Mouse (Mus musculus): ENCODE measurements around the gene Gucy2g. TPM values are rescaled to one million over a fixed set of nuclear protein-coding genes. Genes with fewer than 3 reads are reported as not detected.

Gene Gucy2g
- 0.04 TPM in 1 of 2 replicates, not detected in the other for polyA plus RNA-seq (2016; fragmentation: Nextera tagmentation; extraction: Ambion mirVana)

- DNase-seq (ENCODE audit: low spot score) = no peak
- Histone ChIP-seq H3K27ac (no peak within 1 kb of the TSS), H3K36me3 (no peaks in the 10 kb centered on the region), H3K4me1 (peaks cover 12% of the 10 kb centered on the region; the same call in 1 of the 2 replicates), H3K4me3 (no peak within 1 kb of the TSS), H3K27me3 (ENCODE audit: insufficient read depth, poor library complexity, severe bottlenecking) (peaks cover 12% of the 10 kb centered on the region; the same call in 1 of the 2 replicates), H3K9me3 (no peaks in the 10 kb centered on the region)
- 72% methylated on average over 6 of the region's 6 CpGs for WGBS
Measured at GRCm38 (mm10) chr19:55241186-55241645, at the start of gene Gucy2g. Gene Gucy2g, minus strand, starts transcription at chr19:55241236.

GRCm38 (mm10) chr19:55288974-55289373, 47.9 kb upstream of the Gucy2g start:
- H3K4me1 ChIP-seq = no peaks in the 10 kb centered on the region
- H3K4me3 ChIP-seq = no peak overlapping the region
- H3K9me3 ChIP-seq = no peaks in the 10 kb centered on the region
- no peak for DNase-seq (ENCODE audit: low spot score)
- H3K27me3 ChIP-seq (ENCODE audit: insufficient read depth, poor library complexity, severe bottlenecking) = no peaks in the 10 kb centered on the region
- H3K27ac ChIP-seq = no peak overlapping the region
- H3K36me3 ChIP-seq = peaks cover 66% of the 10 kb centered on the region

- Histone ChIP-seq H3K4me3 (no peak overlapping the region), H3K27me3 (ENCODE audit: insufficient read depth, poor library complexity, severe bottlenecking) (no peaks in the 10 kb centered on the region), H3K4me1 (no peaks in the 10 kb centered on the region), H3K36me3 (peaks cover 73% of the 10 kb centered on the region), H3K27ac (no peak overlapping the region), H3K9me3 (no peaks in the 10 kb centered on the region)
- WGBS = 89% methylated on average over 4 of the region's 4 CpGs
- no peak for DNase-seq (ENCODE audit: low spot score)
Measured at GRCm38 (mm10) chr19:55286034-55286433, 45.0 kb upstream of the Gucy2g start.

GRCm38 (mm10) chr19:55284093-55284492, 43.1 kb upstream of the Gucy2g start:
- H3K4me3 ChIP-seq = no peak overlapping the region
- H3K4me1 ChIP-seq = no peaks in the 10 kb centered on the region
- no peaks in the 10 kb centered on the region for H3K9me3 ChIP-seq
- 74% methylated on average over 4 of the region's 4 CpGs for WGBS
- no peak for DNase-seq (ENCODE audit: low spot score)
- no peaks in the 10 kb centered on the region for H3K27me3 ChIP-seq (ENCODE audit: insufficient read depth, poor library complexity, severe bottlenecking)
- H3K36me3 ChIP-seq = peaks cover 64% of the 10 kb centered on the region
- H3K27ac ChIP-seq = no peak overlapping the region

GRCm38 (mm10) chr19:55276770-55277169, 35.7 kb upstream of the Gucy2g start:
- DNase-seq (ENCODE audit: low spot score) = no peak
- H3K4me3 ChIP-seq = no peak overlapping the region
- WGBS = 70% methylated on average over 3 of the region's 3 CpGs

GRCm38 (mm10) chr19:55276100-55276499, 35.1 kb upstream of the Gucy2g start:
- Histone ChIP-seq H3K36me3 (peaks cover 25% of the 10 kb centered on the region; the same call in 1 of the 2 replicates), H3K4me3 (no peak overlapping the region), H3K9me3 (no peaks in the 10 kb centered on the region), H3K27ac (no peak overlapping the region), H3K27me3 (ENCODE audit: insufficient read depth, poor library complexity, severe bottlenecking) (no peaks in the 10 kb centered on the region), H3K4me1 (peaks cover 5% of the 10 kb centered on the region; the same call in 1 of the 2 replicates)
- DNase-seq (ENCODE audit: low spot score) = no peak
- 75% methylated on average over 4 of the region's 4 CpGs for WGBS

More at GRCm38 (mm10) chr19:55276770-55277169, 35.7 kb upstream of the Gucy2g start:
- H3K36me3 ChIP-seq = peaks cover 32% of the 10 kb centered on the region
- H3K27ac ChIP-seq = no peak overlapping the region
- H3K4me1 ChIP-seq = no peaks in the 10 kb centered on the region
- H3K9me3 ChIP-seq = no peaks in the 10 kb centered on the region
- no peaks in the 10 kb centered on the region for H3K27me3 ChIP-seq (ENCODE audit: insufficient read depth, poor library complexity, severe bottlenecking)

GRCm38 (mm10) chr19:55273340-55273739, 32.3 kb upstream of the Gucy2g start:
- Histone ChIP-seq H3K9me3 (no peaks in the 10 kb centered on the region), H3K4me3 (no peak overlapping the region), H3K27me3 (ENCODE audit: insufficient read depth, poor library complexity, severe bottlenecking) (no peaks in the 10 kb centered on the region), H3K4me1 (peaks cover 18% of the 10 kb centered on the region), H3K27ac (no peak overlapping the region), H3K36me3 (peaks cover 19% of the 10 kb centered on the region; the same call in 1 of the 2 replicates)
- DNase-seq (ENCODE audit: low spot score) = no peak
- WGBS = 50% methylated on average over 6 of the region's 6 CpGs

GRCm38 (mm10) chr19:55271448-55271847, 30.4 kb upstream of the Gucy2g start:
- Histone ChIP-seq H3K27ac (no peak overlapping the region), H3K27me3 (ENCODE audit: insufficient read depth, poor library complexity, severe bottlenecking) (no peaks in the 10 kb centered on the region)

GRCm38 (mm10) chr19:55269051-55269450, 28.0 kb upstream of the Gucy2g start:
- no peak for DNase-seq (ENCODE audit: low spot score)
- no peaks in the 10 kb centered on the region for H3K9me3 ChIP-seq
- no peak overlapping the region for H3K27ac ChIP-seq
- no peaks in the 10 kb centered on the region for H3K27me3 ChIP-seq (ENCODE audit: insufficient read depth, poor library complexity, severe bottlenecking)
- H3K36me3 ChIP-seq = peaks cover 14% of the 10 kb centered on the region; the same call in 1 of the 2 replicates
- 74% methylated on average over 5 of the region's 5 CpGs for WGBS
- no peak overlapping the region for H3K4me3 ChIP-seq
- peaks cover 21% of the 10 kb centered on the region for H3K4me1 ChIP-seq

More at GRCm38 (mm10) chr19:55271448-55271847, 30.4 kb upstream of the Gucy2g start:
- Histone ChIP-seq H3K36me3 (peaks cover 14% of the 10 kb centered on the region; the same call in 1 of the 2 replicates), H3K4me3 (no peak overlapping the region), H3K4me1 (peaks cover 21% of the 10 kb centered on the region), H3K9me3 (no peaks in the 10 kb centered on the region)
- 33% methylated on average over 3 of the region's 3 CpGs for WGBS
- DNase-seq (ENCODE audit: low spot score) = no peak

- no peak for DNase-seq (ENCODE audit: low spot score)
- Histone ChIP-seq H3K27me3 (ENCODE audit: insufficient read depth, poor library complexity, severe bottlenecking) (no peaks in the 10 kb centered on the region), H3K9me3 (no peaks in the 10 kb centered on the region), H3K4me1 (peaks cover 21% of the 10 kb centered on the region), H3K27ac (no peak overlapping the region), H3K4me3 (no peak overlapping the region), H3K36me3 (peaks cover 11% of the 10 kb centered on the region; the same call in 1 of the 2 replicates)
- 77% methylated on average over 3 of the region's 3 CpGs for WGBS
Measured at GRCm38 (mm10) chr19:55268150-55268549, 27.1 kb upstream of the Gucy2g start.

GRCm38 (mm10) chr19:55266786-55267185, 25.8 kb upstream of the Gucy2g start:
- no peak for DNase-seq (ENCODE audit: low spot score)
- Histone ChIP-seq H3K36me3 (peaks cover 4% of the 10 kb centered on the region; the same call in 1 of the 2 replicates), H3K4me3 (no peak overlapping the region), H3K27ac (no peak overlapping the region), H3K9me3 (no peaks in the 10 kb centered on the region), H3K4me1 (peaks cover 21% of the 10 kb centered on the region), H3K27me3 (ENCODE audit: insufficient read depth, poor library complexity, severe bottlenecking) (no peaks in the 10 kb centered on the region)
- WGBS = 80% methylated on average over 3 of the region's 3 CpGs

GRCm38 (mm10) chr19:55265269-55265668, 24.2 kb upstream of the Gucy2g start:
- 78% methylated on average over 3 of the region's 3 CpGs for WGBS
- Histone ChIP-seq H3K27me3 (ENCODE audit: insufficient read depth, poor library complexity, severe bottlenecking) (no peaks in the 10 kb centered on the region), H3K4me1 (peaks cover 11% of the 10 kb centered on the region), H3K27ac (no peak overlapping the region), H3K9me3 (no peaks in the 10 kb centered on the region), H3K4me3 (no peak overlapping the region), H3K36me3 (peaks cover under 1% of the 10 kb centered on the region; the same call in 1 of the 2 replicates)
- no peak for DNase-seq (ENCODE audit: low spot score)

- no peak for DNase-seq (ENCODE audit: low spot score)
- no peaks in the 10 kb centered on the region for H3K36me3 ChIP-seq
- H3K27ac ChIP-seq = no peak overlapping the region
- 70% methylated on average over 12 of the region's 12 CpGs for WGBS
- no peaks in the 10 kb centered on the region for H3K27me3 ChIP-seq (ENCODE audit: insufficient read depth, poor library complexity, severe bottlenecking)
- H3K9me3 ChIP-seq = no peaks in the 10 kb centered on the region
- no peak overlapping the region for H3K4me3 ChIP-seq
- H3K4me1 ChIP-seq = peaks cover 15% of the 10 kb centered on the region; the same call in 1 of the 2 replicates
Measured at GRCm38 (mm10) chr19:55260389-55261184, 19.6 kb upstream of the Gucy2g start.

Data from heart, embryonic 10.5 days (tissue).